Mouse (Mus musculus): Measurements from ENCODE around the gene Slc25a53.

- TF ChIP-seq POLR2A (IDR thresholded peaks at IDR 0.05; ENCODE audit: low read depth, low read length) (no peak), CTCF (IDR thresholded peaks at IDR 0.05; ENCODE audit: borderline replicate concordance, insufficient read depth, low read length) (no peak)
Measured at GRCm38 (mm10) chrX:136991274-136991673, 46.8 kb downstream of the Slc25a53 start.
